Mouse (Mus musculus) kidney, embryonic 16.5 days (tissue): ENCODE data around the gene Gna15. TPM values are rescaled to one million over a fixed set of nuclear protein-coding genes. Genes with fewer than 3 reads are reported as not detected.
A peak's percentile ranks its signal among the peaks of the same experiment; 100 is the strongest.

ENCODE experiments used
- ATAC-seq: fragments of 200-750 bp; cut with Nextera tagmentation; 2 replicates; pipeline ENCODE4 v1.8.0; 2017; ENCODE audit warnings: moderate TSS enrichment; ENCODE audit not compliant: low FRiP score, low TSS enrichment
- H3K27ac ChIP-seq: fragments of 300-500 bp; sonication (generic); 2 replicates; pipeline ENCODE4 v1.5.1; 2014; ENCODE audit warnings: low read length
- H3K27me3 ChIP-seq: fragments of 300-500 bp; sonication (generic); 2 replicates; pipeline ENCODE4 v1.6.1; 2014; ENCODE audit warnings: low read length, control low read depth, mixed read lengths; ENCODE audit not compliant: insufficient read depth
- H3K36me3 ChIP-seq: fragments of 300-500 bp; sonication (generic); 2 replicates; pipeline ENCODE4 v1.6.1; 2014; ENCODE audit warnings: low read length, control low read depth, mixed read lengths; ENCODE audit not compliant: insufficient read depth
- H3K4me1 ChIP-seq: fragments of 300-500 bp; sonication (generic); 2 replicates; pipeline ENCODE4 v1.6.1; 2014; ENCODE audit warnings: low read length, control low read depth, mixed read lengths; ENCODE audit not compliant: insufficient read depth
- H3K4me2 ChIP-seq: fragments of 300-500 bp; sonication (generic); replicated peaks from 2 replicates; pipeline ENCODE4 v1.6.1; 2014; ENCODE audit warnings: low read depth, low read length
- H3K4me3 ChIP-seq: fragments of 300-500 bp; sonication (generic); 2 replicates; pipeline ENCODE4 v1.5.1; 2014; ENCODE audit warnings: mild to moderate bottlenecking, low read length
- H3K9ac ChIP-seq: fragments of 300-500 bp; sonication (generic); replicated peaks from 2 replicates; pipeline ENCODE4 v1.6.1; 2014; ENCODE audit warnings: low read length
- H3K9me3 ChIP-seq: fragments of 300-500 bp; sonication (generic); 2 replicates; pipeline ENCODE4 v1.6.1; 2016; ENCODE audit warnings: low read length, control low read depth
- WGBS: fragments of 180-500 bp; shearing (Covaris S2); extraction: QIAGEN DNeasy Blood & Tissue Kit; methylation state at CpG from one replicate; pipeline ENCODE4 v1.1.7; 2014; 5-methylcytosine and 5-hydroxymethylcytosine counted together
- polyA plus RNA-seq: library from polyadenylated mRNA; unstranded; fragments of >200 nt; fragmentation: Nextera tagmentation; extraction: Ambion mirVana; gene quantifications from 2 replicates; pipeline ENCODE4 v1.2.1, GENCODE M21; 2015

Gene Gna15
- polyA plus RNA-seq, 1 experiment from 2014 or later: 0.70 TPM

DNA sequence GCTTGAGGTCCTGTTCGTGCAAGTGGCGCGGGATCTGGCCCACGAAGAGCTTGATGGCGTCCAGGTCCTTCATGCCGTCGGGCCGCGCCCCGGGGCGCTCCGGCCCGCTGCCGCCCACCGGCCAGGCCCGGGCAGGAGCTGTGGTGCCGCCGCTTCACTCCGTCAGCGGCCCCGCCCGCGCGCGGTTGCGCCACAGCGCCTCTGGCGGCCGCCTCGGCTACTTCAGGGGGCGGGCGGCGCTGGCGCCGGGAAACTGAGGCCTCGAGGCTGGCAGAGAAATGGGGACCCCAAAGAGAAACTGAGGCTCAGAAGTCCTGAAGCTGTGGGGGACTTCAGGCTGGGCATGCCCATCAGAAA, 41.5 kb downstream of the Gna15 start, which contains the start of gene Celf5:
Celf5 (minus strand) TSS at position 177 of the 357 bp plus-strand sequence.
- ATAC-seq: peak; percentile 44; the same call in 1 of the 2 replicates
- no peak within 1 kb of the TSS for H3K27ac ChIP-seq
- H3K4me1 ChIP-seq: peaks cover 5% of the 10 kb centered on the region; the same call in 1 of the 2 replicates
- peak within 1 kb of the TSS; percentile 49 for H3K4me3 ChIP-seq
- under 1% methylated on average over 35 of the region's 36 CpGs for WGBS
- no peaks in the 10 kb centered on the region; the same call in 1 of the 2 replicates for H3K9me3 ChIP-seq
- H3K4me2 ChIP-seq: peak within 1 kb of the TSS; percentile 79
- peaks cover 13% of the 10 kb centered on the region for H3K36me3 ChIP-seq
- H3K27me3 ChIP-seq: peaks cover 22% of the 10 kb centered on the region
- H3K9ac ChIP-seq: peak within 1 kb of the TSS; percentile 58

- ATAC-seq: 0 out of 2 replicates have a peak, but pooled peaks have one; percentile 2
- H3K9ac ChIP-seq: peak overlapping the region; percentile 58
- under 1% methylated on average over 33 of the region's 35 CpGs for WGBS
- no peaks in the 10 kb centered on the region; the same call in 1 of the 2 replicates for H3K9me3 ChIP-seq
- peak overlapping the region; percentile 49 for H3K4me3 ChIP-seq
- H3K4me2 ChIP-seq: peak overlapping the region; percentile 79
- peaks cover 26% of the 10 kb centered on the region for H3K27me3 ChIP-seq
- H3K36me3 ChIP-seq: peaks cover 6% of the 10 kb centered on the region; the same call in 1 of the 2 replicates
- H3K4me1 ChIP-seq: peaks cover 5% of the 10 kb centered on the region; the same call in 1 of the 2 replicates
- H3K27ac ChIP-seq: no peak overlapping the region
Observed at GRCm38 (mm10) chr10:81481605-81482532, 42.2 kb downstream of the Gna15 start.

DNA sequence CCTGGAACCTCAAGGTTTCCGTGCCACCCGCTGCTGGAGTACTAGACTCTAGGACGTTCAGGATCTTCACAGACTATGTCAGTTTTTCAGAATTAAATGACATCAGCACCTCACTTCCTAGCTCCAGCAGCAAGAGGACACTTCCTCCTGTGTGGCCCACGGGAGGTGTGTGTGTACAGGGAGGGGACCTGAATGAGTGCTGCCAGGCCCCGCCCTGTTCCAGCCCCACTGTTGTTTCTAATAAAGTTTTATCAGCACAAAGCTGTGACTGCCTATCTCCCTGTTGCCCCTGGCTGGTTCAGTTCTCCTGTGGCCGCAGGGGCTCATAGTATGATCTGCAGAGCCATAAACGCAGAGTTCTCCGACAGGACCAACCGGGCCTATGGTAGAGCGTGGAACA, 49.6 kb downstream of the Gna15 start:
- H3K36me3 ChIP-seq: no peaks in the 10 kb centered on the region
- H3K9ac ChIP-seq: no peak overlapping the region
- peaks cover 55% of the 10 kb centered on the region for H3K27me3 ChIP-seq
- no peak for ATAC-seq
- H3K9me3 ChIP-seq: no peaks in the 10 kb centered on the region
- 76% methylated on average over 10 of the region's 10 CpGs for whole genome bisulfite sequencing
- H3K4me3 ChIP-seq: no peak overlapping the region
- H3K4me2 ChIP-seq: no peak overlapping the region
- no peak overlapping the region for H3K27ac ChIP-seq
- H3K4me1 ChIP-seq: 0 out of 2 replicates have a peak, but pooled peaks cover 3% of the 10 kb centered on the region

- Histone ChIP-seq H3K4me3 (no peak overlapping the region), H3K9me3 (no peaks in the 10 kb centered on the region), H3K4me1 (0 out of 2 replicates have a peak, but pooled peaks cover 3% of the 10 kb centered on the region), H3K27ac (no peak overlapping the region), H3K9ac (no peak overlapping the region), H3K36me3 (no peaks in the 10 kb centered on the region), H3K27me3 (peaks cover 55% of the 10 kb centered on the region), H3K4me2 (no peak overlapping the region)
- 3% methylated on average over 22 of the region's 22 CpGs for WGBS
- ATAC-seq: no peak
Observed at GRCm38 (mm10) chr10:81473003-81473451, 51.0 kb downstream of the Gna15 start.

- ATAC-seq: no peak
- no peak overlapping the region for H3K4me2 ChIP-seq
- 0 out of 2 replicates have a peak, but pooled peaks cover 3% of the 10 kb centered on the region for H3K4me1 ChIP-seq
- H3K4me3 ChIP-seq: no peak overlapping the region
- WGBS: 7% methylated on average over 11 of the region's 18 CpGs
- no peaks in the 10 kb centered on the region for H3K9me3 ChIP-seq
- H3K27ac ChIP-seq: no peak overlapping the region
- H3K9ac ChIP-seq: no peak overlapping the region
- H3K27me3 ChIP-seq: peaks cover 55% of the 10 kb centered on the region
- no peaks in the 10 kb centered on the region for H3K36me3 ChIP-seq
Observed at GRCm38 (mm10) chr10:81472403-81473002, 51.5 kb downstream of the Gna15 start.

- ATAC-seq: no peak
- H3K4me1 ChIP-seq: 0 out of 2 replicates have a peak, but pooled peaks cover 3% of the 10 kb centered on the region
- no peak overlapping the region for H3K4me3 ChIP-seq
- no peaks in the 10 kb centered on the region for H3K36me3 ChIP-seq
- H3K9me3 ChIP-seq: no peaks in the 10 kb centered on the region
- H3K4me2 ChIP-seq: no peak overlapping the region
- H3K9ac ChIP-seq: no peak overlapping the region
- H3K27me3 ChIP-seq: peaks cover 43% of the 10 kb centered on the region
- H3K27ac ChIP-seq: no peak overlapping the region
- WGBS: 48% methylated on average over 18 of the region's 18 CpGs
Observed at GRCm38 (mm10) chr10:81470454-81470853, 53.6 kb downstream of the Gna15 start.

DNA sequence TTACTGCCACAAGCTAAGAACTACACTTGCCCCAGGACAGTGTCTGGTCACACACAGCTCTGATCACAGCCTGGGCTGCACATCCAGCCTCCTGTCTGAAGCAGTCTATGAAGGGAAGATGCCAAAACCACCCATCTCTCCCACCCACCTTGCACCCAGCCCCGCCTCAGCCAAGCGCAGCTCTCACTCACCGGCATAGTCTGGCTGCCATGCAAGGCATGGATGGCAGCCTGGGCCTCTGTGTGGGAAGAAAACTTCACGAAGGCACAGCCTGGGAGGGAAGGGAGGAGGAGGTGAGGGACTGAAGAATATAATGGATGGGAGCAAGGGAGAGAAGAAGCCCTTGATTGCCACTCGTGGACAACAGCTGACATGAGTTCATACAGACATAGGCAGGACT, 54.8 kb downstream of the Gna15 start:
- Histone ChIP-seq H3K4me2 (no peak overlapping the region), H3K4me1 (peaks cover 9% of the 10 kb centered on the region), H3K36me3 (no peaks in the 10 kb centered on the region), H3K27ac (no peak overlapping the region), H3K9ac (no peak overlapping the region), H3K9me3 (no peaks in the 10 kb centered on the region), H3K27me3 (peaks cover 41% of the 10 kb centered on the region), H3K4me3 (no peak overlapping the region)
- ATAC-seq: no peak
- 78% methylated on average over 5 of the region's 5 CpGs for whole genome bisulfite sequencing

- H3K27ac ChIP-seq: no peak overlapping the region
- no peak overlapping the region for H3K4me2 ChIP-seq
- peaks cover 13% of the 10 kb centered on the region for H3K4me1 ChIP-seq
- 83% methylated on average over 16 of the region's 16 CpGs for WGBS
- H3K9ac ChIP-seq: no peak overlapping the region
- no peak for ATAC-seq
- H3K27me3 ChIP-seq: peaks cover 42% of the 10 kb centered on the region
- no peaks in the 10 kb centered on the region for H3K36me3 ChIP-seq
- H3K9me3 ChIP-seq: no peaks in the 10 kb centered on the region
- H3K4me3 ChIP-seq: no peak overlapping the region
Observed at GRCm38 (mm10) chr10:81467670-81468235, 56.3 kb downstream of the Gna15 start.

DNA sequence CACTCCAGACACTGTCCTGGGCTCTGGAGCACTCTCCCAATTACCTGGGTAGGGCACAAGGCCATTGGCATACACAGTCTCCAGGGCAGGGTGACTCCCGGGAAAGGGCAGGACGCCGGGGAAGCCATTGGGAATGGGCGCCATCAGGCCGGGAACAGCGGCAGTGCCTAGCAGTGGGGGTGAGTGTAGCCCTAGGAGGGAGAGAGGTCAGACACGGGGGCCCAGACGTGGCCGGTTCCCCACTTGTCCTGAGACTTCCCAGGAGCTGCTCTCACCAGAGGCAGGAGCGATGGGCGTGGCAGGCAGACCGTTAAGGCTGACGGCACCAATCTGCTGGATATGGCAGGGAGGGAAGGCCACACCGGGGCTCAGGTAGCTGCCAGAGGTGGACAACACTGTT, 57.1 kb downstream of the Gna15 start:
- no peak for ATAC-seq
- no peaks in the 10 kb centered on the region for H3K36me3 ChIP-seq
- WGBS: 47% methylated on average over 14 of the region's 14 CpGs
- H3K4me3 ChIP-seq: no peak overlapping the region
- no peak overlapping the region for H3K9ac ChIP-seq
- peaks cover 42% of the 10 kb centered on the region for H3K27me3 ChIP-seq
- no peak overlapping the region for H3K4me2 ChIP-seq
- no peak overlapping the region for H3K27ac ChIP-seq
- no peaks in the 10 kb centered on the region for H3K9me3 ChIP-seq
- peaks cover 15% of the 10 kb centered on the region for H3K4me1 ChIP-seq
